Mouse (Mus musculus) forebrain, embryonic 14.5 days (tissue): ENCODE measurements around the gene Nos1. TPM values are rescaled to one million over a fixed set of nuclear protein-coding genes. Genes with fewer than 3 reads are reported as not detected.
A peak's percentile ranks its signal among the peaks of the same experiment; 100 is the strongest.

ENCODE experiments used
- ATAC-seq: fragments of 200-750 bp; cut with Nextera tagmentation; 2 replicates; pipeline ENCODE4 v1.8.0; 2017; ENCODE audit warnings: mild to moderate bottlenecking, moderate library complexity
- DNase-seq: peaks from one replicate; pipeline ENCODE4 v3.0.0-alpha.2; 2015; ENCODE audit warnings: low spot score
- H3K27ac ChIP-seq: fragments of 300-500 bp; sonication (generic); 2 replicates; pipeline ENCODE4 v1.5.1; 2014; ENCODE audit warnings: low read depth, mild to moderate bottlenecking, control low read depth, low read length, moderate library complexity
- H3K27me3 ChIP-seq: fragments of 300-500 bp; sonication (generic); replicated peaks from 2 replicates; pipeline ENCODE4 v1.6.1; 2014; ENCODE audit warnings: low read length, control low read depth, mixed read lengths; ENCODE audit not compliant: control insufficient read depth, insufficient read depth
- H3K36me3 ChIP-seq: fragments of 300-500 bp; sonication (generic); 2 replicates; pipeline ENCODE4 v1.6.1; 2014; ENCODE audit warnings: low read length, control low read depth; ENCODE audit not compliant: control insufficient read depth, insufficient read depth
- H3K4me1 ChIP-seq: fragments of 300-500 bp; sonication (generic); 2 replicates; pipeline ENCODE4 v1.6.1; 2014; ENCODE audit warnings: antibody characterized with exemption, low read length, control low read depth; ENCODE audit not compliant: control insufficient read depth, insufficient read depth
- H3K4me2 ChIP-seq: fragments of 300-500 bp; sonication (generic); 2 replicates; pipeline ENCODE4 v1.6.1; 2014; ENCODE audit warnings: mild to moderate bottlenecking, control low read depth, low read length
- H3K4me3 ChIP-seq: fragments of 300-500 bp; sonication (generic); 2 replicates; pipeline ENCODE4 v1.5.1; 2014; ENCODE audit warnings: low read depth, low read length, control low read depth
- H3K9ac ChIP-seq: fragments of 300-500 bp; sonication (generic); 2 replicates; pipeline ENCODE4 v1.6.1; 2014; ENCODE audit warnings: mild to moderate bottlenecking, low read length, control low read depth, moderate library complexity
- H3K9me3 ChIP-seq: fragments of 300-500 bp; sonication (generic); replicated peaks from 2 replicates; pipeline ENCODE4 v1.6.1; 2016; ENCODE audit warnings: low read length, control low read depth, mixed read lengths; ENCODE audit not compliant: control insufficient read depth
- WGBS: fragments of 180-500 bp; shearing (Covaris S2); extraction: QIAGEN DNeasy Blood & Tissue Kit; methylation state at CpG from one replicate; pipeline ENCODE4 v1.1.7; 2014; 5-methylcytosine and 5-hydroxymethylcytosine counted together
- polyA plus RNA-seq: library from polyadenylated mRNA; unstranded; fragments of >200 nt; fragmentation: Nextera tagmentation; extraction: Ambion mirVana; gene quantifications from 2 replicates; pipeline ENCODE4 v1.2.1, GENCODE M21; 2014

Nos1 gene
- polyA plus RNA-seq, 1 experiment from 2014 or later, result 3.0 TPM

DNA sequence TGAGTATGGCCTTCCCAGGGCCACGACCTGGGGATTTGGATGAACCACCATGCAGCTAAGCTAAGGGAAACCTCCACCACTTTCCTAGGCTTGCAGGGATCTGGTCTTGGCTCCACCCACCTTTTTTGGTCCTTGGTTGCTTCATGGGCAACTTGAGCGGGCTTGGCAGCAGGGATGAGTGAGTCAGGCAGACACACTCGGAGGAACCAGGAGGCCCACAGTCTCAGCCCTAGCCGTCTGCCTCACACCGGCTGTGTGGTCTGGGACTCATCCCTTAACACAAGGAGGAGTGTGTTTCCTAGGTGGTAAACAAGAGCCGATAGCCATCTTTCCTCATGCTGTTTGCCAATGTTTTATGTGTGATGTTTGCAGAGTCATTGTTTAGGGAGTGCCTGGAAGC is 9.2 kb downstream of the Nos1 start:
- no peaks in the 10 kb centered on the region for H3K36me3 ChIP-seq
- H3K4me3 ChIP-seq, result no peak overlapping the region
- WGBS, result 78% methylated on average over 6 of the region's 6 CpGs
- no peak overlapping the region for H3K9ac ChIP-seq
- H3K4me2 ChIP-seq, result no peak overlapping the region
- H3K4me1 ChIP-seq, result no peaks in the 10 kb centered on the region
- ATAC-seq, result no peak
- no peak overlapping the region for H3K27ac ChIP-seq
- no peak for DNase-seq
- no peaks in the 10 kb centered on the region for H3K9me3 ChIP-seq
- H3K27me3 ChIP-seq, result no peaks in the 10 kb centered on the region

DNA sequence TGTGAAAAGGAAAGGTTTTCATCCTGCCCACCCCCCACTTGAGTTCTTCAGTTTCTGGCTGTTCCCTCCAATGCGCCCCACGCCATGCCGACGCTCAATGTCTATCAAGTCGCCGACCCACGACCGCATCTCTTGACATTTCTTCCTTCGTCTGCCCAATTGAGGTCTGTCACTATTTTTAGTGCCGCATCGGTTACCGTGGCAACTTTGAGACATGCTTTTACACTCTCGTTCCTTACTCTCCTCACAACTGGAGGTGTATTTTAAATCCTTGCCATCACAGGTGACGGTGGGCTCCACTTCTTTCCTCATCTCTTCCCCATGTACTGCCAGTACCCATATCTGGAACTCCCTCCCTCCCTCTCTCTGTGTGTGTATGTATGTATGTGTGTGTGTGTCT is 11.0 kb downstream of the Nos1 start:
- Histone ChIP-seq H3K36me3 (no peaks in the 10 kb centered on the region), H3K9ac (no peak overlapping the region), H3K4me2 (no peak overlapping the region), H3K27me3 (no peaks in the 10 kb centered on the region), H3K4me1 (no peaks in the 10 kb centered on the region), H3K27ac (no peak overlapping the region), H3K4me3 (no peak overlapping the region), H3K9me3 (no peaks in the 10 kb centered on the region)
- ATAC-seq (no peak), DNase-seq (peak; percentile 28)
- 79% methylated on average over 14 of the region's 14 CpGs for WGBS

DNA sequence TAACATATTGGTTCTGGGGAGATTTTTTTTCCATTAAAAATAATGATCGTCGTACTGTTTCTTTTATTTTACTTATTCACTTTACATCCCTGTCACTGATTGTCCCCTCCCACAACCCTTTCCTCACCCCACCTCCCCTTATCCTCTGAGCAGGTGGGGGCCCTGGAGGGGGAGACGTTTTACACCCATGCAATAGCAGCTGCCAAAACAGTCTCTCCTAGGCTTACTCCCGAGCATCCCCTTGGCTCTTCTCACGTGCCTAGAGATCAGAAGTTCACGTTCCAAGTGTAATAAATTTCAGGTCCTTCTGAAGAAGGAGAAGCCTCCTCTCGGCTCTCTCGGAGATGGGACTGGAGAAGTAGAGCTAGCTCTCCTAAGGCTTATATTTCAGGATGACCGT is 20.0 kb downstream of the Nos1 start:
- no peak overlapping the region for H3K4me3 ChIP-seq
- no peaks in the 10 kb centered on the region for H3K4me1 ChIP-seq
- 80% methylated on average over 9 of the region's 9 CpGs for WGBS
- no peaks in the 10 kb centered on the region for H3K27me3 ChIP-seq
- no peaks in the 10 kb centered on the region for H3K36me3 ChIP-seq
- no peak overlapping the region for H3K27ac ChIP-seq
- DNase-seq (no peak), ATAC-seq (no peak)
- H3K4me2 ChIP-seq, result no peak overlapping the region
- H3K9ac ChIP-seq, result no peak overlapping the region
- no peaks in the 10 kb centered on the region for H3K9me3 ChIP-seq

DNA sequence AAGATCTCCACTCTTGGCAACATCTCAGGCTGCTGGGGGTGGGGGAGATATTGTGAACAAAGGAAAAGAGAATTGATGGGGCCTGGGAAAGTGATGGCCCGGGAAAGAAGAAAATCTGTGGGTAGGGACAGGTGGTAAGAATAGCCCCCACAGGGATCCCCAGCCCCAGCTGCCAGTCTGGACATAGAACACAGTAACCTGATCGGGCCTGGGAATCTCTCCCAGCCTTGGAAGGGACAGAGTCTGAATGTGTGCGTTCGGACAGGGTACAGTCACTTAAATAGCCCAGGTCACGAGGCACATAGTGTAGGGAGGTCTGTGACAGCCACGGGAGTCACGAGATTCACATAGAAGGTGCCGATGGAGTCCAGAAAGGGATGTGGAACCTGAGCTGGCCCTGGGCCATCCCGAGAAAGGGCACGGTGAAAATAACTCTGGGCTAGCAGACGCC is 21.3 kb downstream of the Nos1 start:
- WGBS, result 84% methylated on average over 11 of the region's 11 CpGs
- Histone ChIP-seq H3K4me3 (no peak overlapping the region), H3K9me3 (no peaks in the 10 kb centered on the region), H3K9ac (no peak overlapping the region), H3K27me3 (no peaks in the 10 kb centered on the region), H3K36me3 (no peaks in the 10 kb centered on the region), H3K4me1 (no peaks in the 10 kb centered on the region), H3K27ac (no peak overlapping the region), H3K4me2 (no peak overlapping the region)
- ATAC-seq, result no peak
- DNase-seq, result no peak

DNA sequence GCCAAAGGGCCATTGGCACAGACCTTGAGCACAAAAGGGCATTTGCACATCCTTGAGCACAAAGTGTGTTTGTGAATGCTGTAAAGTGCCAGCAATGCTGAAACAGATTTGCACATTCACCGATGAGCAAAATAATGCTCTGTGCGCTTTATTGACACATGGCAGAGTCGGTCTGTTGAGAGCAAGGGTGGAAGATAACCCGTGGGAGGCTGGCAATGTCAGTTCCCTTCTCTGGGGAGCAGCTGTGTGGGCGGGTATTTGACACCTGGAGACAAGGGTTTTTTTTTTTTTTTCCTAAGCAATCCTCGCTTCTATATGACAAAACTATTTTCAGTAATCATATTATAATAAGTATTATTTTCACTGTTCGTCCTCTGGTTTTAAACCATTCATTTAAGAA is 22.7 kb downstream of the Nos1 start:
- H3K27ac ChIP-seq, result no peak overlapping the region
- H3K4me2 ChIP-seq, result no peak overlapping the region
- no peak overlapping the region for H3K9ac ChIP-seq
- WGBS, result 73% methylated on average over 7 of the region's 7 CpGs
- H3K4me3 ChIP-seq, result no peak overlapping the region
- no peaks in the 10 kb centered on the region for H3K27me3 ChIP-seq
- H3K36me3 ChIP-seq, result no peaks in the 10 kb centered on the region
- no peaks in the 10 kb centered on the region for H3K4me1 ChIP-seq
- DNase-seq (peak; percentile 4), ATAC-seq (no peak)
- H3K9me3 ChIP-seq, result no peaks in the 10 kb centered on the region

DNA sequence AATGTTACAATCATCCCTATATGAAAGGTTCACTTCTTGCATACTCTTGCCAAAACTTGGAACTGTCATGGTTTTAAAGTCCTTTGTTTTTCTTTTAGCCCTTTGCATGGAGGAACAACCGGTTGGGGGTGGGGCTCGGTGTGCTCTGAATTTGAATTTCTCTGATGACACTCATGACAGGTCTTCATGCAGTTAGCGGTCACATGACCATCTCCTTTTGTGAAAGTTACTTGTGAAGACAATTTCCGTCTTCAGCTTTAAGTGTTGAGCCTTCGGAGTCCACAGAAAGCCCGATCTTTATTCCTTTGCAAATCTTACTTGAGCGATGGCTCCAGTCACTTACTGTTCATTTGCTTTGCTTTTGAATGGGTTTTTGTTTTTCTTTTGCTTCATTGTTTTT is 30.1 kb downstream of the Nos1 start:
- DNase-seq, result no peak
- Histone ChIP-seq H3K27ac (no peak overlapping the region), H3K9ac (no peak overlapping the region), H3K36me3 (no peaks in the 10 kb centered on the region), H3K9me3 (no peaks in the 10 kb centered on the region), H3K4me3 (no peak overlapping the region), H3K4me2 (no peak overlapping the region), H3K27me3 (no peaks in the 10 kb centered on the region), H3K4me1 (no peaks in the 10 kb centered on the region)
- WGBS, result 92% methylated on average over 7 of the region's 7 CpGs
- no peak for ATAC-seq

DNA sequence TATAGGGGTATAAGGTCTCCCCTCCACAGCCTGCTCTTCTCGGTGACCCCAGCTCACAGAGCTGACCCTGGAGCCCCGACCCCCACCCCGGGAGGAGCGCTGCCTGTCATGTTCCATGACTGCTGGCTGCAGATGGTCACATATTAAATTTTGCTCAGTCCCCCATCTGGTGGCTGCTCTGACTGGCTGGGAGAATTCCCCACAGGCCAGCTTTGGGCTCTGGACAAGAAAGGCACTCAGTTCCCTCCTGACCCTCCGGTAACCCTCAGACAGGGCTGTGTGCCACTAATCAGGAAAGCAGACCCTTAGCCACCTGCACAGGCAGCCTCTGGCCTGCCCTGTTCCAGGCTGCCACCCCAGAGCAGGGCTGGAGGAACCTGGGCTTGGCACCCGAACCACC is 38.0 kb downstream of the Nos1 start:
- DNase-seq (no peak), ATAC-seq (no peak)
- H3K4me1 ChIP-seq, result no peaks in the 10 kb centered on the region
- no peak overlapping the region for H3K27ac ChIP-seq
- no peak overlapping the region for H3K4me3 ChIP-seq
- WGBS, result 87% methylated on average over 6 of the region's 6 CpGs
- no peaks in the 10 kb centered on the region for H3K9me3 ChIP-seq
- no peaks in the 10 kb centered on the region for H3K36me3 ChIP-seq
- H3K27me3 ChIP-seq, result no peaks in the 10 kb centered on the region
- H3K4me2 ChIP-seq, result no peak overlapping the region
- no peak overlapping the region for H3K9ac ChIP-seq

DNA sequence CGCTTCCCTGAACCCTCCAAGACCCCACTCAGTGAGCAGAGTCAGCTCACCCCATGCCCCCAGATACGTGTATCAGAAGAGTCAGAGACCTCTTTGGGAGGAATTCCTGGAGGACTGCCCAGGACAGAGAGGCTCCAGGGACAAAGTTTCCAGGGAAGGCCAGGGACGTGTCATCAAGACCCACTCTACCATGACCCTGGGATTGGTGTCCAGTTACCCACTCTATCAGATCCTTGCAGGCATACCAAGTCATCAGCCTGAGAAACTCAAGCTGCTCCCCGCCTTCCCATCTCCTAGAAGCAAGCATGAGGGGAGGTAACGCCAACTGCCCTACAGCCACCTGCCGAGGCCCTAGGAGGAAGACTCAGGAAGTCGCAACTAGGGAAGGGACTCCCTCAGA is 39.6 kb downstream of the Nos1 start:
- Histone ChIP-seq H3K27me3 (no peaks in the 10 kb centered on the region), H3K4me1 (no peaks in the 10 kb centered on the region), H3K9ac (no peak overlapping the region), H3K9me3 (no peaks in the 10 kb centered on the region), H3K27ac (no peak overlapping the region), H3K36me3 (no peaks in the 10 kb centered on the region), H3K4me2 (no peak overlapping the region), H3K4me3 (no peak overlapping the region)
- DNase-seq (no peak), ATAC-seq (no peak)
- WGBS, result 86% methylated on average over 7 of the region's 7 CpGs

DNA sequence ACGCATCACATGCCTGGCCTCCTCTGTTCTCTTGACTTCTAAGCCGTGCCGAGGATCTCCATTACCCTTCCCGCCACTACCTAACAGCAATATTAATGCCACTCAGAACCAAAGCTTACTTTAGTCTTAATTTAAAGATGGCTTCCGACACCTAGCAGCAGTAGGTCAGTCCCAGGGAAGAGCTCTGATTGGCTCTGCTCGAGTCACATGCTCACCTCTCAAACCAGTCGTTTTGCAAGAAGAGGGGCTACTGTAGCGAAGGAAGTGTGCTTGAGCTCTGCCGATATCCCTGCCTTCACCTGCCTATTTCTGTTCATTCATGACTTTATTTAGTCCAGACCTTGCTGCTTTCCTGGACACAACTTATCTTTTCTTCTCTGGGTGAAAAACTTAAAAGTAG is 43.0 kb downstream of the Nos1 start:
- H3K9me3 ChIP-seq, result no peaks in the 10 kb centered on the region
- no peak for DNase-seq
- H3K4me2 ChIP-seq, result no peak overlapping the region
- WGBS, result 94% methylated on average over 9 of the region's 9 CpGs
- H3K9ac ChIP-seq, result no peak overlapping the region
- H3K4me3 ChIP-seq, result no peak overlapping the region
- H3K36me3 ChIP-seq, result no peaks in the 10 kb centered on the region
- no peaks in the 10 kb centered on the region for H3K27me3 ChIP-seq
- no peak overlapping the region for H3K27ac ChIP-seq
- no peak for ATAC-seq
- no peaks in the 10 kb centered on the region for H3K4me1 ChIP-seq

DNA sequence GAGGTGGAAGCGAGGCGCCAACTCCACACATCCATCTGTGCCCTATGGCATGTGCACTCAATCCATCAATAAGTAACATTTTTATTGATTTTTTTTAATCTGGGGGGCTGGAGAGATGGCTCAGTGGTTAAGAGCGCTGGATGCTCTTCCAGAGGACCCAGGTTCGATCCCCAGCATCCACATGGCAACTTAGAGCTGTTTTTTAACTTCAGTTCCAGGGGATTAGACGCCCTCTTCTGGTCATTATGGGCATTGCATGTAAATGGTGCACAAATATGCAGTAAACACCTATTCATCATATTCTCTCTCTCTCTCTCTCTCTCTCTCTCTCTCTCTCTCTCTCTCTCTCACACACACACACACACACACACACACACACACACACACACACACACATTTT is 43.7 kb downstream of the Nos1 start:
- DNase-seq (no peak), ATAC-seq (no peak)
- Histone ChIP-seq H3K27ac (no peak overlapping the region), H3K4me3 (no peak overlapping the region), H3K27me3 (no peaks in the 10 kb centered on the region), H3K4me2 (no peak overlapping the region), H3K9ac (no peak overlapping the region), H3K9me3 (no peaks in the 10 kb centered on the region), H3K36me3 (no peaks in the 10 kb centered on the region), H3K4me1 (no peaks in the 10 kb centered on the region)
- WGBS, result 79% methylated on average over 5 of the region's 5 CpGs
